Mouse (Mus musculus): ENCODE measurements around the gene Dop1a.

Gene Dop1a

GRCm38 (mm10) chr9:86507437-86507836 lies 40.5 kb downstream of the Dop1a start:
- DNase-seq = no peak

- DNase-seq = no peak
These were observed 46.8 kb downstream of the Dop1a start for GRCm38 (mm10) chr9:86513733-86514132.

GRCm38 (mm10) chr9:86514390-86514789 lies 47.4 kb downstream of the Dop1a start:
- DNase-seq = no peak

- DNase-seq = no peak
These were observed 47.8 kb downstream of the Dop1a start for GRCm38 (mm10) chr9:86514798-86515197.

- no peak for DNase-seq
These were observed 55.4 kb downstream of the Dop1a start for GRCm38 (mm10) chr9:86522335-86522734.

- DNase-seq = no peak
These were observed 58.6 kb downstream of the Dop1a start for GRCm38 (mm10) chr9:86525600-86525999.

GRCm38 (mm10) chr9:86534071-86534470 lies 67.1 kb downstream of the Dop1a start:
- no peak for DNase-seq

- no peak for DNase-seq
These were observed 76.5 kb downstream of the Dop1a start for GRCm38 (mm10) chr9:86543451-86543850.

GRCm38 (mm10) chr9:86544559-86544958 lies 77.6 kb downstream of the Dop1a start:
- DNase-seq = no peak

- no peak for DNase-seq
These were observed 82.7 kb downstream of the Dop1a start for GRCm38 (mm10) chr9:86549637-86550162.

GRCm38 (mm10) chr9:86550717-86551116 lies 83.8 kb downstream of the Dop1a start:
- DNase-seq = no peak

GRCm38 (mm10) chr9:86553886-86554285 lies 86.9 kb downstream of the Dop1a start:
- peak in 1 of 2 experiments; percentile 24 for DNase-seq

GRCm38 (mm10) chr9:86554641-86555040 lies 87.7 kb downstream of the Dop1a start:
- peak in 1 of 2 experiments; percentile 21 for DNase-seq

GRCm38 (mm10) chr9:86560543-86560942 lies 93.6 kb downstream of the Dop1a start:
- no peak for DNase-seq

GRCm38 (mm10) chr9:86569314-86569910 lies 102.5 kb downstream of the Dop1a start:
- DNase-seq = no peak

GRCm38 (mm10) chr9:86570261-86570890 lies 103.4 kb downstream of the Dop1a start:
- DNase-seq = no peak

GRCm38 (mm10) chr9:86570946-86571345 lies 104.0 kb downstream of the Dop1a start:
- no peak for DNase-seq

GRCm38 (mm10) chr9:86571540-86572135 lies 104.7 kb downstream of the Dop1a start, which contains the start of the genes Pgm3 and Rwdd2a:
Pgm3 (minus strand) TSS chr9:86571842.
Rwdd2a (plus strand) TSS chr9:86571991.
- peak; percentile 95 to 97 for DNase-seq

- peak in 1 of 2 experiments; percentile 48 for DNase-seq
These were observed 105.2 kb downstream of the Dop1a start for GRCm38 (mm10) chr9:86572196-86572595.

- peak; percentile 81 to 82 for DNase-seq
These were observed 105.8 kb downstream of the Dop1a start for GRCm38 (mm10) chr9:86572636-86573291.

- DNase-seq = no peak
These were observed 106.8 kb downstream of the Dop1a start for GRCm38 (mm10) chr9:86573616-86574303.

- no peak for DNase-seq
These were observed 108.2 kb downstream of the Dop1a start for GRCm38 (mm10) chr9:86575178-86575577.

- DNase-seq = no peak
These were observed 112.7 kb downstream of the Dop1a start for GRCm38 (mm10) chr9:86579657-86580056.

All from cerebellum, postnatal 36 days (tissue).